Mouse (Mus musculus) megakaryocyte, adult 5-6 weeks (primary cell): Measurements from ENCODE around the gene Flna. TPM values are rescaled to one million over a fixed set of nuclear protein-coding genes. Genes with fewer than 3 reads are reported as not detected.
A peak's percentile ranks its signal among the peaks of the same experiment; 100 is the strongest.
"Not testable (repeated sequence)": the region's sequence is repeated elsewhere in the genome, so short reads cannot be mapped to it uniquely, and the experiment has no call there.

Source experiments
- ATAC-seq: 2 replicates; pipeline ENCODE4 v1.8.0; 2016; ENCODE audit warnings: mild to moderate bottlenecking, inconsistent platforms; ENCODE audit not compliant: poor library complexity, severe bottlenecking
- total RNA-seq, 2 experiments: library from RNA; stranded (forward) in 1 of 2; stranded (reverse) in 1 of 2; fragments of 153-499, 151-499 nt in 1 of 2; fragments of 221-1000, 200-1000 nt in 1 of 2; gene quantifications; 2 replicates each; pipeline versions ENCODE4 v1.2.3 to v1.2.4; 2015 to 2017

The Flna gene
- total RNA-seq, 2 experiments from 2014 or later, result 619 to 2,027 TPM

DNA sequence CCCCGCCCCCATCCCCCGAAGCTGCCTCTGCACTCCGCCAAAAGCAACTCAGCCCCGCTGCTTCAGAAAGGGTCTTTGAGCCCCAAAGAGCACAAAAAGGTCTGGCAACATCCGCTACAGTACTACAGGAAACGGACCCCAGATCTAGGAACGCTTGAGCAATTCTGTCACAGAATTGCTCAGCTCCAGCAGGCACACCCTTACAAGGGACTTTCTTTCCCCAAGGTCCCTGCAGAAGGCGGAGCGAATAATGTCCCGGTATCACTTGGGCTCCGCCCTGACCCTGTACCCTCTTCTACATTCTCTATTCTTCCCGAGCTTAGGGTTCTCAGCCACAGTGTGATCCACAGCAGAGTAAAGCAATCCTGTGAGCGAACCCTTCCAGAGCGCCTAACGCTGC is 2.9 kb downstream of the Flna start:
- ATAC-seq, result 0 out of 2 replicates have a peak, but pooled peaks have one; percentile 7

DNA sequence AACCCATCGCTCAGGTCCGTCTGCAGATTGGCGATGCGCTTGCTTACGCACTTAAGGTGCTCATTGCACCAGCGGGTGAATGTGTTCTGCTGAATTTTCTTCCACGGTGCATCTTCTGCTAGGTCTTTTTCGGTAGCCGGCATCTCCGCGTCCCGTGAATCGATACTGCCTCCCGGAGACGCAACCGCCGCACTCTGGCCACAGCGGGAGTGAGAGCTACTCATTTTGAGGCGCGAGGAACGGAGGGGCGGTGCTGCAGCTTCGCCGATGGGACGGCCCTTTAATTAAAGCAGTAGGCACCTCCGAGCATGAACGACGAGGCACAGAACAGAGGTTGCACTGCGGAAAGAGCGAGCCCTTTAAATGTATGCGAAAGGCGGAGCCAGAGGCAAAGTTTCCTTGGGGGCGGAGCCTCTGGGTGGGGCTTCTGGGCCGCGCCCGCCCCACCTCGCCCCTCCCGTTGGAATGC is 3.4 kb downstream of the Flna start:
- peak; percentile 55 for ATAC-seq

- ATAC-seq, result peak; percentile 16
Observed at GRCm38 (mm10) chrX:74245687-74246086, 3.9 kb downstream of the Flna start.

DNA sequence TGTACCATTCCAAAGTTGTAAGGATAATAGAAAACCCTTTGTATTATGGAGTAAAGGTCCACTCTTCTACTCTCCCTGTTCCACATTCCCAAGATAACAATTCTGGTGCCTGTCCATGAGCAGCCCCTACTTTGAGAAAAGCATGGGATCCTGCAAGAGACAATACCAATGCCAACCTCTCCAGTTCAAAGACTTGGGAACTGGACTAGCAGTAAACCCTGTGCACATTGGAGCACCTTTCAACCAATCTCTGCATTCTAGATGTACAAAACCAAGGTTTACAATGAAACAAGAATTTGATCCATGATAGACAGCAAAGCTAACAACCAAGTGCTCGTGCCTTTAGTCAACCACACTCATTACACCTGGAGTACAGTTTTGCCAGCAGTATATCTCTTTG is 4.5 kb downstream of the Flna start:
- no peak for ATAC-seq

GRCm38 (mm10) chrX:74244614-74245083 is 5.0 kb downstream of the Flna start:
- peak; percentile 8; the same call in 1 of the 2 replicates for ATAC-seq

GRCm38 (mm10) chrX:74243807-74244206 is 5.8 kb downstream of the Flna start:
- ATAC-seq, result peak; percentile 61

- peak; percentile 39 for ATAC-seq
Observed at GRCm38 (mm10) chrX:74243396-74243795, 6.2 kb downstream of the Flna start.

- ATAC-seq, result no peak
Observed at GRCm38 (mm10) chrX:74240332-74240731, 9.3 kb downstream of the Flna start.

GRCm38 (mm10) chrX:74233196-74233595 is 16.4 kb downstream of the Flna start:
- no peak for ATAC-seq

DNA sequence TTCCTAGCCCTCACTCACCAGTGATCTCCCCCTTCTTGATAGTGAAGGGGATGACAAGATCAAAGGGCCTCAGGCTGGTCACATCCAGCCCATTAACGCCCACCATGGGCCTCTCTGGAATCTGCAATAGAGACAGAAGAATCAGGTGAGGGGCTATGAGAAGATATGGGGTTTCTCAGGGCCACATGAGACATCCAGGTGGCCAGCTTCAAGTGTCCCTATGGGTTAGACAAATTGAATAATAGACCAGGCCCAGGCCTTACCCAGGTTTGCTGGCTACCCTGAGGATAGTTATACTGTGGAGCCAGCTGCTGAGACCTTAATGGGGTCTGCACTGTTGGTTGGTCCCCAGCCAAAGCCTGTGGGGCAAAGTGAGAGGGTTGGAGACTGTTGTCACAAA is 19.6 kb downstream of the Flna start:
- ATAC-seq, result no peak

DNA sequence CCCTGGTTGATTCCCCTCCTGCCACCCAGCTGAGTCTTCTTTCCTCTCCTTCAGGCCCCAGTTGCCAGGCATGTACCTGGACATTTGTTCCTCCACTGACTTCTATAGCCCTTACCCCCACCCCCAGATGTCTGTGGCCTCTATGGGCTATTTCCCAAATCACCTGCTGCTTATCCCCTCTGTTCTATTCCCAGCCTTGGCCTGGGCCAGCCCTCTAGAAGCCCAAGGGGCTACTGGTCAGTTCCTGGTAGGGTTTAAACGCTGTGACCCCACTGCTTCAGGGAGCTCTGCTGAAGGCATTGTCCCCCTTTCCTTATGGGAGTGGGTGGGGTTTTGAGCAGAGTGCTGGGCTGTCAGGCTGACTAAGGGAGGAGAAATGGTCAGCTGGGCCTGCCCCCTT is 29.5 kb downstream of the Flna start:
- ATAC-seq, result not testable (repeated sequence)

- no peak for ATAC-seq
Observed at GRCm38 (mm10) chrX:74219449-74219848, 30.2 kb downstream of the Flna start.

DNA sequence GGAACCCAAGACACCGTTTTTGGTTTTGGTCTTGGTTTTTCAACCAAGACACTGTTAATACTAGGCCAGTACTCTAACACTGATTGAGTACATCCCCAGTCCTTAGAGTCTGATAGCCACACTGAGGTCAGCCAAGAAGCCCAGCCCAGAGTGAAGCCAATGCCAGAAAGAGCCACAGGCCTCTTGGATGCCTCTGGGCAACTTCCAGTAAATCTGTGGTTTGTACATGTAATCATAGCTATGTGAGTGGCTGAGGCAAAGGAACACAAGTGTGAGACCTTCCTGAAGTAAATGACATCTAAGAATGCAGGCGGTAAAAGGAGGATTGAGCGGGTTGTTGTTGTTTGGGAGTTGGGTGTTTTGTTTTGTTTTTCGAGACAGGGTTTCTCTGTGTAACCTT is 31.1 kb downstream of the Flna start:
- ATAC-seq, result no peak

DNA sequence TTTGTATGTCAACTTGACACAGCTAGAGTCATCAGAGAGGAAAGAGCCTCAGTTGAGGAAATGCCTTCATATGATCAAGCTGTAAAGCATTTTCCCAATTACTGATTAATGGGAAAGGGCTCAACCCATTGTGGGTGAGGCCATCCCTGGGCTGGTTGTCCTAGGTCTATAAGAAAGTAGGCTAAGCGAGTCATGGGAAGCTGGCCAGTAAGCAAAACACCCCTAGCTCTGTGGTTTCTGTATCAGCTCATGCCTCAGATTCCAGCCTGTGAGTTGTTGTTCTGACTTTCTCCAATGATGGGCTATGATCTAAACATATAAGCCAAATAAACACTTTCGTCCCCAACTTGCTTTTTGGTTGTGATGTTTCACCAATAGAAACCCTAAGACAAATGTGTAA is 46.1 kb downstream of the Flna start:
- no peak for ATAC-seq

DNA sequence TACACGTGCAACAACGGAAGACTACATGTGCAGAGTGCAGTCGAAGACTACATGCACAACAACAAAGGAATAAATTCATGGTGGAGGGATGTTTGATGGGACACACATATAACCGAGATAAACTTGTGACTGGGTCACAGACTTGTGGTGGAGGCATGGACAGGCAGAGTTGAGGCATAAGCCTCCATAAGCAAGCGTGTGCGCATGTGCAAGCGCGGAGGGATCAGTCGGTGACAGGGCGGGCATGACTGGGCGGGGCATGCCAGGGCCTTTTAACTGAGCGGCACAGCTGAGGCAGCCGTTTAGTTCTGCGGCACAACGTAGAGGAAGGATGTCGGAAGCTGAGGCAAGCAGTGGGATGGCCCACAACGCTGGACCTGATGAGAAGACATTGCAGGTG is 72.7 kb downstream of the Flna start, which contains the start of gene Tktl1:
Gene Tktl1 (plus strand): TSS at position 301 of the 400 bp plus-strand sequence.
- no peak for ATAC-seq

Other genes starting within 250 kb of the Flna start
- gene Irak1, start 225.9 kb downstream of the Flna start, total RNA-seq (2015), result 46.4 and 55.3 TPM in 2 replicates
- gene Irak1, start 225.9 kb downstream of the Flna start, total RNA-seq (2017), result 32.3 and 46.0 TPM in 2 replicates
- gene Opn1mw, start 122.4 kb downstream of the Flna start, total RNA-seq (2015), result not detected in 2 replicates
- gene Opn1mw, start 122.4 kb downstream of the Flna start, total RNA-seq (2017), result not detected in 2 replicates
- gene Mecp2, start 114.5 kb downstream of the Flna start, total RNA-seq (2015), result 15.2 and 16.4 TPM in 2 replicates
- gene Mecp2, start 114.5 kb downstream of the Flna start, total RNA-seq (2017), result 16.9 and 17.7 TPM in 2 replicates
- gene Tex28, start 82.0 kb downstream of the Flna start, total RNA-seq (2015), result not detected in 2 replicates
- gene Tex28, start 82.0 kb downstream of the Flna start, total RNA-seq (2017), result not detected in 2 replicates
- not detected in 2 replicates for gene Tktl1, start 72.6 kb downstream of the Flna start, total RNA-seq (2015)
- not detected in 2 replicates for gene Tktl1, start 72.6 kb downstream of the Flna start, total RNA-seq (2017)
- gene Emd, start 4.9 kb upstream of the Flna start, total RNA-seq (2015), result 89.4 and 95.2 TPM in 2 replicates
- gene Emd, start 4.9 kb upstream of the Flna start, total RNA-seq (2017), result 73.3 and 99.8 TPM in 2 replicates
- 2,650 and 3,055 TPM in 2 replicates for gene Rpl10, start 21.0 kb upstream of the Flna start, total RNA-seq (2015)
- gene Rpl10, start 21.0 kb upstream of the Flna start, total RNA-seq (2017), result 1,311 and 1,465 TPM in 2 replicates
- gene Taz, start 32.1 kb upstream of the Flna start, total RNA-seq (2015), result 45.2 and 49.3 TPM in 2 replicates
- 28.1 and 33.1 TPM in 2 replicates for gene Taz, start 32.1 kb upstream of the Flna start, total RNA-seq (2017)
- 105 and 116 TPM in 2 replicates for gene Dnase1l1, start 32.5 kb upstream of the Flna start, total RNA-seq (2015)
- gene Dnase1l1, start 32.5 kb upstream of the Flna start, total RNA-seq (2017), result 63.8 and 69.1 TPM in 2 replicates
- 229 and 231 TPM in 2 replicates for gene Atp6ap1, start 47.3 kb upstream of the Flna start, total RNA-seq (2015)
- gene Atp6ap1, start 47.3 kb upstream of the Flna start, total RNA-seq (2017), result 218 and 254 TPM in 2 replicates
- 133 and 170 TPM in 2 replicates for gene Gdi1, start 55.2 kb upstream of the Flna start, total RNA-seq (2015)
- 44.6 and 70.5 TPM in 2 replicates for gene Gdi1, start 55.2 kb upstream of the Flna start, total RNA-seq (2017)
- gene Fam50a, start 63.2 kb upstream of the Flna start, total RNA-seq (2015), result 43.2 and 51.5 TPM in 2 replicates
- gene Fam50a, start 63.2 kb upstream of the Flna start, total RNA-seq (2017), result 42.8 and 63.1 TPM in 2 replicates
- gene Plxna3, start 79.2 kb upstream of the Flna start, total RNA-seq (2015), result 0.09 and 0.50 TPM in 2 replicates
- gene Plxna3, start 79.2 kb upstream of the Flna start, total RNA-seq (2017), result 0.57 and 0.70 TPM in 2 replicates
- 53.3 and 55.1 TPM in 2 replicates for gene Lage3, start 103.8 kb upstream of the Flna start, total RNA-seq (2015)
- gene Lage3, start 103.8 kb upstream of the Flna start, total RNA-seq (2017), result 16.0 and 20.2 TPM in 2 replicates
- 27.0 and 32.0 TPM in 2 replicates for gene Ubl4a, start 123.4 kb upstream of the Flna start, total RNA-seq (2015)
- gene Ubl4a, start 123.4 kb upstream of the Flna start, total RNA-seq (2017), result 11.5 and 13.1 TPM in 2 replicates
- gene Slc10a3, start 123.5 kb upstream of the Flna start, total RNA-seq (2015), result 18.4 and 24.3 TPM in 2 replicates
- gene Slc10a3, start 123.5 kb upstream of the Flna start, total RNA-seq (2017), result 12.3 and 12.9 TPM in 2 replicates
- 13.5 and 14.6 TPM in 2 replicates for gene Fam3a, start 143.5 kb upstream of the Flna start, total RNA-seq (2015)
- 15.5 and 15.8 TPM in 2 replicates for gene Fam3a, start 143.5 kb upstream of the Flna start, total RNA-seq (2017)
- 8.8 and 11.7 TPM in 2 replicates for gene Ikbkg, start 143.5 kb upstream of the Flna start, total RNA-seq (2015)
- gene Ikbkg, start 143.5 kb upstream of the Flna start, total RNA-seq (2017), result 31.9 and 50.0 TPM in 2 replicates
- 384 and 417 TPM in 2 replicates for gene G6pdx, start 179.4 kb upstream of the Flna start, total RNA-seq (2015)
- 261 and 303 TPM in 2 replicates for gene G6pdx, start 179.4 kb upstream of the Flna start, total RNA-seq (2017)
- gene Gm6880, start 231.6 kb upstream of the Flna start, total RNA-seq (2015), result not detected in 2 replicates
- gene Gm6880, start 231.6 kb upstream of the Flna start, total RNA-seq (2017), result not detected in 2 replicates